Mouse (Mus musculus) lung, embryonic 15.5 days (tissue): ENCODE data around the gene Pirt. TPM values are rescaled to one million over a fixed set of nuclear protein-coding genes. Genes with fewer than 3 reads are reported as not detected.

Source experiments
- ATAC-seq: fragments of 200-750 bp; cut with Nextera tagmentation; 2 replicates; pipeline ENCODE4 v1.8.0; 2017; ENCODE audit warnings: moderate number of reproducible peaks, borderline replicate concordance; ENCODE audit not compliant: low FRiP score, low TSS enrichment; ENCODE audit errors: extremely low read depth
- H3K27ac ChIP-seq: fragments of 300-500 bp; sonication (generic); 2 replicates; pipeline ENCODE4 v1.5.1; 2015; ENCODE audit warnings: moderate library complexity, mild to moderate bottlenecking, inconsistent platforms
- H3K27me3 ChIP-seq: fragments of 300-500 bp; sonication (generic); 2 replicates; pipeline ENCODE4 v1.6.1; 2015; ENCODE audit warnings: inconsistent platforms
- H3K36me3 ChIP-seq: fragments of 300-500 bp; sonication (generic); 2 replicates; pipeline ENCODE4 v1.6.1; 2015; ENCODE audit warnings: inconsistent platforms
- H3K4me1 ChIP-seq: fragments of 300-500 bp; sonication (generic); 2 replicates; pipeline ENCODE4 v1.6.1; 2015; ENCODE audit warnings: inconsistent platforms
- H3K4me2 ChIP-seq: fragments of 300-500 bp; sonication (generic); 2 replicates; pipeline ENCODE4 v1.6.1; 2015; ENCODE audit warnings: inconsistent platforms, mild to moderate bottlenecking, moderate library complexity
- H3K4me3 ChIP-seq: fragments of 300-500 bp; sonication (generic); 2 replicates; pipeline ENCODE4 v1.5.1; 2015; ENCODE audit warnings: mild to moderate bottlenecking, inconsistent platforms
- H3K9ac ChIP-seq: fragments of 300-500 bp; sonication (generic); 2 replicates; pipeline ENCODE4 v1.6.1; 2015; ENCODE audit warnings: inconsistent platforms
- H3K9me3 ChIP-seq: fragments of 300-500 bp; sonication (generic); 2 replicates; pipeline ENCODE4 v1.6.1; 2016; ENCODE audit warnings: inconsistent platforms
- WGBS: fragments of 180-500 bp; shearing (Covaris S2); methylation state at CpG from one replicate; pipeline ENCODE4 v1.1.7; 2015; 5-methylcytosine and 5-hydroxymethylcytosine counted together
- polyA plus RNA-seq: library from polyadenylated mRNA; unstranded; fragments of >200 nt; fragmentation: Nextera tagmentation; extraction: Ambion mirVana; gene quantifications from 2 replicates; pipeline ENCODE4 v1.2.1, GENCODE M21; 2015

The Pirt gene
- polyA plus RNA-seq, 1 experiment from 2014 or later, result 1.3 TPM

GRCm38 (mm10) chr11:66960797-66961196, 49.0 kb downstream of the Pirt start:
- Histone ChIP-seq H3K4me1 (no peaks in the 10 kb centered on the region), H3K9me3 (no peaks in the 10 kb centered on the region), H3K9ac (no peak overlapping the region), H3K36me3 (no peaks in the 10 kb centered on the region), H3K27ac (no peak overlapping the region), H3K4me3 (no peak overlapping the region), H3K27me3 (no peaks in the 10 kb centered on the region), H3K4me2 (no peak overlapping the region)
- 43% methylated on average over 1 of the region's 1 CpGs for WGBS
- ATAC-seq, result no peak

DNA sequence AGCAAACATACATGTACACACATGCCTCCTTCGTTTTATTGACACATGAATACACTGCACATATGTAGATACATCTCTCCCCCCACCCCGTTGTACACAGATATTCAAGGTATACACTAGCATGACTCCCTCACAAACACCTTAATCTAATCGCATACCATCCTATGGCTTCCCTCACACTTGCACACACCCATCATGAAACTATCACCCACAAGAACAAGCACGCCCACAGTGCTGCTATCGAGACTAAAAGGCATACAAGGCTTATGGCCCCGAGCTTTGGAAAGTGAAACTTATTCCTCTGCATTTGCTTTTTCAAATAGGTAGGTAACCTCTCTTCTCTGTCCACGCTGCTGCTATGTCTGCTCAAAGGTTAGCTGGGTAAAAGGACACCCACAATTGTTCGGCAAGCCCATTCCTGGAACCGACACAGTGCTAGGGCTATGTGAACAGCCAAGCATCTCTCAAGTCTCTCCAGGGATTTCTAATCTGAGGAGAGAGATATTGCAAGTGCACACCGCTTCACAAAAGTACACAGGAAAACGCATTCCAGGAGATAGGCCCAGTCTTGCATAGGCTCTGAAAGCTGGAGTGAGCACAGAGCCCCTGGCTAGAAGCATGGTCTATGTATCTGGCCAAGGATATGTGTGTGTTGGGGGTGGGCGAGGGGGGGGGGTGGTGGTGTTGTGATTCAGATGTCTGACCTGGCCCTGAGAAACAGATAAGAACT, 49.8 kb downstream of the Pirt start:
- Histone ChIP-seq H3K36me3 (no peaks in the 10 kb centered on the region), H3K27me3 (no peaks in the 10 kb centered on the region), H3K4me3 (no peak overlapping the region), H3K4me2 (no peak overlapping the region), H3K4me1 (no peaks in the 10 kb centered on the region), H3K9ac (no peak overlapping the region), H3K9me3 (no peaks in the 10 kb centered on the region), H3K27ac (no peak overlapping the region)
- 68% methylated on average over 12 of the region's 12 CpGs for WGBS
- ATAC-seq, result no peak

- Histone ChIP-seq H3K36me3 (no peaks in the 10 kb centered on the region), H3K9ac (no peak overlapping the region), H3K4me1 (0 out of 2 replicates have a peak, but pooled peaks cover 3% of the 10 kb centered on the region), H3K27me3 (no peaks in the 10 kb centered on the region), H3K4me2 (no peak overlapping the region), H3K27ac (no peak overlapping the region), H3K4me3 (no peak overlapping the region), H3K9me3 (no peaks in the 10 kb centered on the region)
- ATAC-seq, result no peak
- WGBS, result 47% methylated on average over 1 of the region's 1 CpGs
Observed at GRCm38 (mm10) chr11:66963462-66963861, 51.7 kb downstream of the Pirt start.

DNA sequence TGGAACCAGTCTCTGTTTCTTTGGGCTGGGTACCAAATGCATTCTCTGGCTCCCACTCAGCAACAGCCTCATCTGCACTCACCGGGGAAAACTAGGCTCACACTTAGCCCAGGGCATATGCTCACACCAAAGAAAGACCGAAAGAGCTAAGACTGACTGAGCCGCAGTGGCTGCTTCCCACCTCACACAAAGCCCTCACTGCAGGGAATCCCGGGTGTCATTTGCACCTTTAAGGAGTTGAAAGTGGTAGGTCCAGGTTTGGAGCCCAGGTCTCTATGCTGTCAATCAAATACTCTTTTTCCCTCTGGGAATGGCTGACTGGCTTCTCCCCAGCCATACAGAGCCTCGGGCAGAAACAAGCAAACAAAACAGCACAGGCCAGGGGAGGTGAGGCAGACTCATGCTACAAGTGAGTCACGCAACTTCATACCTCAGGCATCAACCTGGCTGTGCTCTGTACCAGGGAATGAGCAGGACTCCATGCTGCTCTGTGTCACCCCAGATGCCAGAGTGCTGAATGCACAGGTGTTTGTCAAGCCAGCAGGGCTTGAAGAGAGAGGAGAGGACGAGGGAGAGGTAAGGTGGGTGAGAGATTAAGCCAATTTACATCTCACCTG, 54.8 kb downstream of the Pirt start:
- Histone ChIP-seq H3K4me2 (no peak overlapping the region), H3K4me1 (0 out of 2 replicates have a peak, but pooled peaks cover 3% of the 10 kb centered on the region), H3K9me3 (no peaks in the 10 kb centered on the region), H3K27me3 (no peaks in the 10 kb centered on the region), H3K4me3 (no peak overlapping the region), H3K36me3 (no peaks in the 10 kb centered on the region), H3K9ac (no peak overlapping the region), H3K27ac (no peak overlapping the region)
- WGBS, result 16% methylated on average over 7 of the region's 7 CpGs
- ATAC-seq, result no peak

- no peak for ATAC-seq
- H3K9me3 ChIP-seq, result no peaks in the 10 kb centered on the region
- H3K4me2 ChIP-seq, result no peak overlapping the region
- H3K27ac ChIP-seq, result no peak overlapping the region
- H3K4me1 ChIP-seq, result 0 out of 2 replicates have a peak, but pooled peaks cover 3% of the 10 kb centered on the region
- no peak overlapping the region for H3K4me3 ChIP-seq
- WGBS, result 83% methylated on average over 1 of the region's 1 CpGs
- no peak overlapping the region for H3K9ac ChIP-seq
- no peaks in the 10 kb centered on the region for H3K36me3 ChIP-seq
- no peaks in the 10 kb centered on the region for H3K27me3 ChIP-seq
Observed at GRCm38 (mm10) chr11:66968575-66968974, 56.8 kb downstream of the Pirt start.

GRCm38 (mm10) chr11:66973507-66973906, 61.7 kb downstream of the Pirt start:
- Histone ChIP-seq H3K9me3 (no peaks in the 10 kb centered on the region), H3K9ac (no peak overlapping the region), H3K4me2 (no peak overlapping the region), H3K27ac (no peak overlapping the region), H3K36me3 (no peaks in the 10 kb centered on the region), H3K27me3 (no peaks in the 10 kb centered on the region), H3K4me1 (no peaks in the 10 kb centered on the region), H3K4me3 (no peak overlapping the region)
- no peak for ATAC-seq
- 61% methylated on average over 3 of the region's 3 CpGs for WGBS

GRCm38 (mm10) chr11:66975606-66976330, 64.0 kb downstream of the Pirt start:
- H3K36me3 ChIP-seq, result no peaks in the 10 kb centered on the region
- no peak for ATAC-seq
- H3K9me3 ChIP-seq, result no peaks in the 10 kb centered on the region
- WGBS, result 68% methylated on average over 7 of the region's 7 CpGs
- H3K27ac ChIP-seq, result no peak overlapping the region
- no peaks in the 10 kb centered on the region for H3K27me3 ChIP-seq
- H3K4me3 ChIP-seq, result no peak overlapping the region
- H3K4me2 ChIP-seq, result no peak overlapping the region
- H3K4me1 ChIP-seq, result no peaks in the 10 kb centered on the region
- H3K9ac ChIP-seq, result no peak overlapping the region

Other genes with a start within 250 kb of the Pirt start
- not detected in 2 replicates for gene Tmem238l, start 44.7 kb downstream of the Pirt start, polyA plus RNA-seq
- 1.8 and 2.2 TPM in 2 replicates for gene Tmem220, start 113.2 kb downstream of the Pirt start, polyA plus RNA-seq
- gene Adprm, start 140.6 kb downstream of the Pirt start, polyA plus RNA-seq, result 25.7 and 28.5 TPM in 2 replicates
- gene Sco1, start 140.7 kb downstream of the Pirt start, polyA plus RNA-seq, result 17.2 TPM in 2 replicates
- gene Myh3, start 166.3 kb downstream of the Pirt start, polyA plus RNA-seq, result 0.59 and 1.9 TPM in 2 replicates